Mouse (Mus musculus): ENCODE results near the gene Hs1bp3.

Hs1bp3 gene

DNA sequence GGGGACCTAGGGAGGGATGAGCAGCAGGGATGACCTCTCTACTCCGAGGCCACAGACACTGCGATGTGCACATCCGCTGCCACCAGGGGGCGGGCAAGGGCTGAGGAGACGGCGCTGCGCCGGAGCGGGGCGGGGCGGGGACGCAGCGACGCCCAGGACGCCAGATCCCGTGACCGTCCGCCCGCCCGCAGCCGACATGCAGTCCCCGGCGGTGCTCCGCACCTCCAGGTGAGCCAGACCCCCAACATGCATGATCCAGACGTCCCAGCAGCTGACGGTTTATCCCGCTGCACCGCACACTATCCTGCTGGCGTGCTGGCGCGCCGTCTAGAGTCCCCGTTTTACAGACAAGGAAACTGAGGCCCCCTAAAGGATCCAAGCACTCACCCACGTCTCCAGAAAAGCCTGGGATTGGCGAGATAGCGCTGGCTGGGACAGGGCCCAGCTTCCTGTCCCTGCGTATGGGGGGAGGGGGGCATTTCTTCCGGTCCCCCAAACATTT, at the start of gene Hs1bp3:
TSS of gene Hs1bp3 (plus strand) at position 163 of the 502 bp plus-strand sequence.
- DNase-seq (ENCODE audit: low read depth, low spot score), result no peak

DNA sequence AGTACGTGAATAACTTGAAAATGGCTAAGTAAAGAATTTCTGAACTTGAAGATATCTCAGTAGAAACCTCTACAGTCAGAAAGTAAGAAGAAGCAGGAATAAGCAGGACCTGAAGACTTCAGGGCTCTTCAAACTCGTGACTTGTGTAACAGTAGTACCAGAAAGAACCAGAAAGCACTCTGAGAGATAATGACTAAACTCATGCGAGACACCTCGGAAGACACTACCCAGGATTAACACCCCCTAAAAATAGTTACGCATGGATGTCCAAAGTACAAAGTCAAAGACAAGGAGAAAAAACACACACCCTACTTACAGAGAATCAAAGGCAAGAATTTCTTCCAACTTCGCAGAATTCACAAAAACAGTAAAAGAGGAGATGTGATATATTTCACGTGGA, 46.9 kb upstream of the Hs1bp3 start:
- DNase-seq (ENCODE audit: low read depth, low spot score), result no peak

DNA sequence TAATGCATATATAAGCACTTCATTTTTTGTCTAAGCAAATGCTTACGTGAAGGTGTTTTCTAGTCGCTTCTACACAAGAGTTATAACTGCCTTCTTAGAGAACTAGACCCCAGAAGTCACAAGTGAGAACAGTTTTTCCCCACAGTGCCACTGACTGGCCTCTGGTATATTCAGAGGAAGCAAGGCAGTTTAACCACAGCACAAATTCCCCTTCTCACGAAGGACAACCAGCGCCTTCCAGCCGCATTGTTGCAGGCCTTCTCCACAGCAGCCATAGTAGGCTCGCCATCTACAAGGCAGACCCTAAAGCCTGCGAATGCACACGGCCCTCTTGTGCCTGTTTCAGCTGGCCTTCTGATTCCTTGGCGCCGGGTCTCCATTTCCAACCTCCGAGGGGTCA, 43.6 kb upstream of the Hs1bp3 start:
- DNase-seq (ENCODE audit: low read depth, low spot score), result no peak

DNA sequence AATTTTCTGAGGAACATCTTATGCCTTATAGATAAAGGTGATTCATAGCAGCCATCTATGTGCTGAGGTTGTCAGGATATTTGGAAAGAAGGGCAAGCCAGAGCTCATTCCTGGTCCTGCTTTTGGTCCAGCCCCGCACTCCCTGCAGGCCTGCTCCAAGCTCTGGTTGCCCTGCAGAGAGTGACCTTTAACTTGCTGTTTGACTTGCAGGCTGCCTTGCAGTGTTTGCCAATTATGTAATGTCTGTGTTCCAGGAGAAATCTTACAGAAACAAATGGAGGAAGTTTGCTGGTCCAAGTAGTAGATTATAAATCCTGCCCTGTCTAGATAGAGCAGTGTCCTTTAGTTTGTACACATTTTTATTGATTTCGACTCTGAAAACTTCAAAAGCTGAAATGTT, 41.8 kb upstream of the Hs1bp3 start:
- DNase-seq (ENCODE audit: low read depth, low spot score), result no peak

DNA sequence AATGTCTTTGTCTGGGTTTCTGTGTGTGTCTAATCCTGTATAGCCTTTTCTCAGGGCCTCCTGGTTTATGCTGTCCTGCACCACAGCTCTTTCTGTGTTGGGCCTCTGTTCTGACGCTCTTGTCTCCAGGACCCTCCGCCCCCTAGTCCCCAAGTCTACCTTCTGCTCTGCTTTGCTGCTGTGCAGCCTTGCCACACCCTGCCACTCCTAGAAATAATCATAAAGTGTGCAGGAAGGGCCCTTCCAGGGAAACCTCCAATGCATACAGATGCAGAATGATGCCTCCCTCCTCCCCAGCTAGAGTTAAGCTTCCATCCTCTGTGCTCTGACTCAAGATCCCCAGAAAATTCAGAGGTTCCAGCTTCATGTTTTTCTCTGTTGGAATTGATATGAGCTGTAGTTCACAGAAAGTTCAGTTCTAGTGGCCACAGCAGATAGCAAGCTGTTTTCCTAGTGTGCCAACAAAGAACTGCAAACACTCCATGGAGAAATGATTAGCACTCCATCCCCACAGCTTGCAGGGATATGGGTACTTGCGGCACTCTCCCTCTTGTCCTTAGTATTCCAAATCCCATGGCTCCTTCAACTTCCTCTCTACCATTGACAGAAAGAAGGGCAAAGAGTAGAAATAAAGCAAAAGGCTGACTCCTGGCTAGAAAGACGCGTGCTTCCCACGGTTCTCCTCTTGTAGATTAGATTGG, 39.6 kb upstream of the Hs1bp3 start:
- no peak for DNase-seq (ENCODE audit: low read depth, low spot score)

DNA sequence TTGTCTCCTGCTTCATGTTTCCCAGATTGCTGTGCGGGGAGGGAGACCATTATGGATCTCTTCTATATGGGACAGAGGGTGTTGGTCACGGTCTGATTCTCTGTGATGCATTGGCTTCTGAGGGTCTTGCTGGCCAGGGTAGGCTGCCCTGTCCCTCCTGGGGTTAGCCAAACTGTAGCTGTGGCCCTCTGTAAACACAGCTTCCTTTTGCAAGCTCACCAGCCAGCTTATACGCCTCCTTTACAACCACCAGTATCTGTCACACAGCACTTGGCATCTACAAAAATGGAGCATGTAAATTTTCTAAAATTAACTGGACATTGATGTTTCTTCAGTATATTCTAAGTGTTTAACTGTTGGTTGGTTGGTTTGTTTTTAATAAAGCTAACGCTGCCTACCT, 37.8 kb upstream of the Hs1bp3 start:
- no peak for DNase-seq (ENCODE audit: low read depth, low spot score)

DNA sequence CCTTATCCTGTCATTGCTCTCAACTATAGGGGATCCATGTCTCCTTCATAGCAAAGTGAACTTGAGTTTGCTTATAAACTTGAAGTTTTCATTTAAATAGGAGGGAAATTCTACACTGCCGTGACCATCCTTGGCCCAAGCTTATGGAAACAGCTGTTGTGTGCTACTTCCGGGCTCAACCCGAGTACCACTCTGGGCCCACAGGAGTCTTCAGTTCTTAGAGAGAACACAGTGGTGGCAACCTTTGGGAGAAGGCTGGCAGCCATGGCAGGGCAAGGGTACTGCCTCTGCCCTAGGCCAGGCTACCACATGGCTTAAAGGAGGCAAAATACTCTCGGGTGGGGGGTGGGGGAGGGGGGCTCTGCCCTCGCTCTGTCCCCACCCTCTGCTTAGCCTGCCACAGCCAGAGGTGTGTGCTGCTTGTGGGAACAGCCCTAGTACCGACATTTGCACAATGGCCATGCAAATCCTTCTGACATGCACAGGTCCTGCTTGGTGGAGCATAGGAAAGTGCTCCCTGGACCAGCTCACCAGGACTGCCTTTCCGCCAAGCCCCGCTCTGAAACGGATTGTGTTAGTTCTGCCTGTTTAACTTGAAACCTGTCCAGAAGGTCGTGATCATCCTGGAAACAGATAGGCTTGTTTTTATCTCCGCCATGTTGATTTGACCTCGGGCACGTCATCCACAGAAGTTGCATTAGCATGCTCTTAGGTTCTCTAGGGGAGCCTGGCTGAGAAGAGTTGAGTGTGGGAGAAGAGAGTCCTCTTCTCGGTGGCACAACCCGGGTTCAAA, 31.8 kb upstream of the Hs1bp3 start:
- no peak for DNase-seq (ENCODE audit: low read depth, low spot score)

DNA sequence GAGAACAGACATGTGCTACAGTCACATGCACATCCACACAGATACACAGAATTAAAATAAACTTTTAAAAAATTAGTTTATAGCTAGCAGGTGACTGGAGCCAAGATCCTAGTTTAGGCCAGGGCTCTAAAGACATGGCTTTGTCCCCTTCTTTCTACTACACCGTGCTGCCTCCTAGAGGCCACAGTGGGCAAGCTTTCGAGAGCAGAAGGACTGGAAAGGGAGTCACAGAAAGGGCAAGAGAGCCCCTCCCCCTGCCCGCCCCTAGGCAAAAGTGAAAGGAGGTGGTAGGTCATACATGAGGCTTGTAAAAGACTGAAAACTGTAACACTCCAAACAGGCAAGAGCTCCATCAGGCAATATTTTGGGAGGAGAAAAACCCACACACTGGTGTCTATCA, 25.3 kb upstream of the Hs1bp3 start:
- no peak for DNase-seq (ENCODE audit: low read depth, low spot score)

DNA sequence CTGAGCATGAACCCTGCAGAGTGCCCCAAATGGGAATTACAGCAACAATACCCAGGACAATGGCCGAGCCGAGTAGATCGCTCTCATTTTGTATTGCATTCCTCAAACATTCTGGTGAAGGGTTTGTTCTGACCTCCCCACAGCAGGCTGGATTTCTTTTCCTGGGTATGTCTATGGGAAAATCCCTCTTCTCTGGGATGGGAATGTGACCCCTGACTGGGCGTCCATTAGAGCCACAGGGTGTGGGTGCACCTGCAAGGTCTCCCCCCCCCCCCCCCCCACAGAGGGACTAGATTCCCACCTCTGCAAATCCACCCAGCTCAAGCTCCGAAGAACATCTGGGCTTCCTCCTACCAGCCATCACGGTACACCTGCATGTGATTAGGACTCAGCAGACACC, 24.1 kb upstream of the Hs1bp3 start:
- DNase-seq (ENCODE audit: low read depth, low spot score), result no peak

DNA sequence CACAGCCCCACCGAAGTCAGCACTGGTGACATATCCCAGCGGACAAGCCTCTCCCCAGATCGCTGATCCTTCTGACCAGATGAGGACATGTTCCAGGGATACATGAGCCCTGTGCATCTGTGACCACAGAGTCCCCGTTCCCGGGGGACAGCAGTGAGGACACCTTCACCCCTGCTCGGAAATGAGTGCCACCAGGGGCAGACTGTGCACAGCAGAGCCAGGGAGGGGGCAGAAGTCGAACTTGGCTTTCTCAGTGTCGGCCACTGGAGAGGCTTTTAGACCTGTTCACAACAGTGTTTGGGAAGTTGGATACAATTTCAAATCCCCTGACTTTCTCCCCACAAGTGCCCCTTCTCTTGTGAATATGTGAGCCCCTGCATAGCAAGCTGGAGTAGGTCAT, 23.7 kb upstream of the Hs1bp3 start:
- no peak for DNase-seq (ENCODE audit: low read depth, low spot score)

DNA sequence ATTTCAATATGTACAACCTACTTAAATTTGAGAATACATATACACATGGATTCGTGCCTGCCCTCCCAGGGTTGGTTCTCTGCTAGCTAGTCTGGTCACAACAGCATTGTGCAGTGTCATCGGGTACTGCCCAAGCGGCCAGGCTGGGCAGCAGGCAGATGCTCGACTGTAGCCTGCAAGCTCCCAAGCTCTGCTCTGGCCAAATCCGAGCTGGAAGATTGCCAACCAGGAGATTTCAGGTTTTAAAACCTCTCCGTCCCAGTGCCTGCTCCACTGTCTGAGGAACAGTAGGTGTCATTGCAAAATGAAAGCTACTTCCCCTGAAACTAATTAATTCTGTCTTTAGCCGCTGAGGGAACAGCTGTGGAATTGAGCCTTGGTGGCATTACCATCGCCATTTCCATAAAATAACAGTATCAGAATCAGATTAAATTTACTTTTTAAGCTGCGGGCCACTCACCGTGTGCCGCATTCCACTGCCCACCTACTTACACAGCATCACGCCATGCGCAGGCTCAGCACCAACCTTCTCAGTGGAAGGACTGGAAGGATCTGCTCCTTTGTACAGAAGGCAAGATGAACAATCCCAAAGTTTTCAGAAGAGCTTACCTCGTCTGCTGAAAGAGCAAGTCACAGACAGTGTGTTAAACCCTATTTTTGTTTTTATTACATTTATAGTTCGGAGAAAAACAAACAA, 21.9 kb upstream of the Hs1bp3 start:
- DNase-seq (ENCODE audit: low read depth, low spot score), result no peak

DNA sequence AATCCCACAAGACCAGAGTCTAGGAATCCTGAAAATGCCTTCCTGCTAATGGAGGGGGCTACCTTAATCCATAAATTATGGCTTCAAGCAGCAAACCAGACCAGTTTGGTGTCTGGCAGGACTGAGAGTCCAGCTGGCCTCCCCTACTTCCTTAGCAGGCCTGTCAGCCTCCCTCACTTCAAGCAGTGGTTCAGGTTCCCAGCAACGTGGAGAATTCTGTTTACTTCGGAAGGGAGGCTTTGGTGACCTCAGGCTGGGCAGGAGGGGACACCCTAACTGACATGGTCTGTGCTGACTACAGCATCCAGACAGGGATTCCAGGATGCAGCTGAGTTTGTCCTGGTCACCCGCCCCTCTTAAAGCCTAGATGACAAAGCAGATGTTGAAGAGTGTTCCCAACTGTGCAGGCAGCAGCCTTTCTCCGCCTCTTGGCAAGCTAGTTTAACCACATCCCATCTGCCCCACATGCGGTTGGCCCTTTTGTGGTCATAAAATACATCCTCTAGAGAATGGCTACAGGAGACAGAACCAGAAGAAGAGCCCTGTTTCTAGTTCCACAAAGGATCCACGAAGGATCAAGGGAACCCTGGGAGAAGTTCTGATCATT, 17.8 kb upstream of the Hs1bp3 start:
- DNase-seq (ENCODE audit: low read depth, low spot score), result no peak

DNA sequence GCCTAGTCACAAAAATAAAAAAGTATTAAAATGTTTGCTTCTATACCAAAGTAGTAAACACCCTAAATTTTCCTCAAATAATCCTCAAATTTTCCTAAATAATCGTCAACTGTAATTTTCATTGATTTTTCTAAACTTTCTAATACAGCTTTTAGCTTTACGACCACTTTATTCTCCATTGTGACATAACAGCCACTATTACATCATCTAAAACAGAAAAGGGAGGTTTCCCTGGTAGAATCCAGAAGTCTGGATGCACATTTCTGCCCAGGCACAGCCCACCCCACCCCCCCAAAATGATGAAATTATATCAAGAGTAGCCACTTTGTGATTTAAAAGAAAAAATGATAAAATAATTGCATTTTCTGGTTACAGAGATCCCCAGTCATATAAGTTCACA, 17.1 kb upstream of the Hs1bp3 start:
- no peak for DNase-seq (ENCODE audit: low read depth, low spot score)

DNA sequence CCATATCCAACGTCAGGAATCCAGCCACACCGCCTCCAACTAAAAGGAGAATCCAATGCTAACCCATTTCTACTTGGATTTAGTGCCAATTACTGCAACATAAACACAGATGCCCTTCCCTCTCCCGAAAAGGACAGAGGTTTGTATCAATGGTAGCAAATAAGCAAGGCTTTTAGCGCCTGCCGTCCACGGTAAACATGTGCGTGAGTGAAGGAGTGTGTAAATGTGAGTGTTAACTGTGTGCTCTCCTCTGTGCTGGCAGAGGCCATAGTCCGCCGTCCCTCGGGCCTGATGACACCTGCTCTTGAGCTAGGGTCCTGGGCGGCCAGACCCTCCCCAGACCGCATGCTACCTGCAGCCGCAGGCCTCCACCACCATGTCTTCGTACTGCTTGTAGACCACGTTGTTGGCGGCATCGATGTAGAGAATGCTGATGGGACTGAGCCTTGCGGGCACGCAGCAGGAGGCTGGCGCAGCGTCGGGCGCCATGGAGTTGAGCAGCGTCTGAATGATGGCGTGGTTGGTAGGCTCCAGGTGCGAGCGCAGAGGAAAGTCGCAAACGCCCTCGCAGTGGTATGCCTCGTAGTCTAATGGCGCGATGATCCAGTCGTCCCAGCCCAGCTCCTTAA, 15.5 kb upstream of the Hs1bp3 start:
- no peak for DNase-seq (ENCODE audit: low read depth, low spot score)

DNA sequence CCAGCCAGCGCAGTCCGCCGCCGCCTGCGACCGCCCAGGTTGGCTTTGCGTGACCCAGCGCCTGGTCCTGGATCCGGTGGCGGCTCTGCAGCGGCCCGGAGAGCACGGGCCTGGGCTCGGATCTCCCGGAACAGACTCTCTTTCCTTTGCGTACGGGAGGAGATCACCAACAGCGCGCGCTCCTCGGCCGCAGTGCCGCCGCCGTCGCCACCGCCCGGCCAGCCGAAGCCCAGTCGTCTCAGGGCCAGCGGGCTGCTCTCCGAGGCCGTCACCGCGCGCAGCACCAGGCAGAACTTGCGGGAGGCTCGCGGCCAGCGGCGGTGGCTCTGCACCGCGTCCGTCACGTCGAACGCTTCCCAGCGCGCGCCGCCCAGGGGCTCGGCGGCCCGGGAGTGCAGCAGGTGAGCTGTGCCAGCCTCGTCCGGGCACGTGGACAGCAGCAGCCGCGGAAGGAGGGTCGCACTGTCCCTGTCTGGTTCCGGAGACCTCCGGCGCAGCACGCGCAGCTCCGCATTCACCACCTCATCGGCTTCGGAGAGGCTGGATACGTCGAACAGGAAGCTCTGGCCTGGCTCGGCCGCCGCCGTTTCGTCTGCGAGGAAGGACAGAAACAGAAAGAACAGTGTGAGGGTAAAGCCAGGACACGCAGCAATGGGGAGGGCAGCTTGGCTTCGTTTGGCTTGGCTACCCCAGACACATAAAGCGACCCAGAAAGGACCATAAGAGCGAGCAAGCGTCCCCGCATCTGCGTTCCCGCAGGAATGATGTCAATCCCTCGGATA, 14.7 kb upstream of the Hs1bp3 start:
- no peak for DNase-seq (ENCODE audit: low read depth, low spot score)

DNA sequence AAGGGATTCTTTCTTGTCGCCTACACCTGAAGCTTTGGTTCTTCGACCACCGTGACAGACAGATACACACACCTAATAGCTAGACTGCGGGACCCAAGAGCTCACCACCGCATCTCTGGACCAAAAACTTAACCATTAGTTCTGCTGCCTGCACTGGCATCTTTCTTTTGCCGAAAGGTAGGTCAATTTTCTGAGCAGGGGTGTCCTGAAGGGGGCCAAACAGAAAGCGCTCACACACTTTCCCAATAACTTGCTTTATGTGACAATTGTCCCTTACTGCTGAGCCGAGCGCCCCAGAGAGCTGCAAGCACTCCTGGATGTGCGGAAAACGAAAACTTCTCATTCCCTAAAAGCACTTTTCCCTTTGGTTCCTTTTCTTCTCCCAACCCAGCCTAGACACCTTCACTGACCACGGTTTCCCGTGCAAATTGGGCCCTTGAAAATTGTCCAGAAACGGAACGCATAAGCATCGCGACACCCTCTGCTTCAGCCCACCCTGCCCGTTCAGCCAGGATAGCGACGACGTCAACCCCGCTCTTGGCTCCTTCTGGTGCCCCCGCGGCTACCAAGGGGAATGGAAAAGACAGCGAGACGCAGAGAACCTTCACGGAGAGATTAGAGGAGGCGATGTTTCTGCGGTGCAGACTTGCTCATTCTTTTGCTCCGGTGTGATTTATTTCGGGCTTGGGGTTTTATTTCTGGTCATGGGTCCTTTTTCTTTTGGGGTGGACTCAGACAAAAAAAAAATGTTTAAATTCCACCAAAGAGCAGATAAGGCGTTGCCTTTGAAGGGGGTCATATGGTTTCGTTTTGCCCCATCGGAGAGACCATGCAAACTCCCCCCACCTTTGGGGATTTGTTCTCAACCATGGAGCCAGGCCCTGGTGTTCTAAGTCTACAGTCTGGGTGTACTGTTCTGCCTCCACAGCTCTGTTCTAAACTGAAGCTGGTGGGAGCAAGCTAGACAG, 13.8 kb upstream of the Hs1bp3 start:
- DNase-seq (ENCODE audit: low read depth, low spot score), result no peak

DNA sequence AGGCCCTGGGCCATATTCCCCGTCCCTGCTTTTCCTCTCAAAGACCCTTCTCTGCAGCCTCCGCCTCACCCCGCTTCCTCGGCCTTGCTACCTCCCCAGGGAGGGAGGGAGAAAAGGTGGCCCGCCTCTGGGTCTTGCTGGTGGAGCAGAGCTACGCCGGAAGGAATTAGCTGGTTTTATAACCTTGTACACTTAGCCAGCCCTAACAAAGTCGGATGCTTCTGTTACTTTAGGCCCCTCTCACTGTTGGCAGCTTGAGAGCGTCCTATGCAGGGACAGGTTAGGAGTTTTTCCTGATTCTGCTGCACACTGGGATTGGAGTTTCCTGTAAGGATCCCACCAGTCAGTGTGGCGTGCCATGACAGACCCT, 13.1 kb upstream of the Hs1bp3 start:
- DNase-seq (ENCODE audit: low read depth, low spot score), result no peak

DNA sequence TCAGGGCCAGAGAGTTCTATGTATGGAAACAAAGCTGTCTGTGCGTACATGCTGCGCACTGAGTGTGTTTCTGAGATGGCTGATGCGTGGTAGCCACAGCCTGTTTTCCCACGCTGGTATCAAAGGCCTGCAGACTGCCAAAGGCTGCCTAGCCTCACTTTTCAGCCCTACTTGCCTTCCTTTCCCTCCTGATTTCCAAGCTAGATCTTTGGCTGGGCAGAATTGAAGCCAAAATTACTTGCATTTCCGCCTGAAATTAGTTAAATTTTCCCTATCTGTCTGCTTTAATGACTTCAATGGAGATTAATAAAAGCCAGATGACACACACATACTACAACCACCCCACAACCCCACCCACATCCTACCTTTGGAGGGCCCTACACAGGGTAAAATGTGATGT, 12.7 kb upstream of the Hs1bp3 start:
- no peak for DNase-seq (ENCODE audit: low read depth, low spot score)

DNA sequence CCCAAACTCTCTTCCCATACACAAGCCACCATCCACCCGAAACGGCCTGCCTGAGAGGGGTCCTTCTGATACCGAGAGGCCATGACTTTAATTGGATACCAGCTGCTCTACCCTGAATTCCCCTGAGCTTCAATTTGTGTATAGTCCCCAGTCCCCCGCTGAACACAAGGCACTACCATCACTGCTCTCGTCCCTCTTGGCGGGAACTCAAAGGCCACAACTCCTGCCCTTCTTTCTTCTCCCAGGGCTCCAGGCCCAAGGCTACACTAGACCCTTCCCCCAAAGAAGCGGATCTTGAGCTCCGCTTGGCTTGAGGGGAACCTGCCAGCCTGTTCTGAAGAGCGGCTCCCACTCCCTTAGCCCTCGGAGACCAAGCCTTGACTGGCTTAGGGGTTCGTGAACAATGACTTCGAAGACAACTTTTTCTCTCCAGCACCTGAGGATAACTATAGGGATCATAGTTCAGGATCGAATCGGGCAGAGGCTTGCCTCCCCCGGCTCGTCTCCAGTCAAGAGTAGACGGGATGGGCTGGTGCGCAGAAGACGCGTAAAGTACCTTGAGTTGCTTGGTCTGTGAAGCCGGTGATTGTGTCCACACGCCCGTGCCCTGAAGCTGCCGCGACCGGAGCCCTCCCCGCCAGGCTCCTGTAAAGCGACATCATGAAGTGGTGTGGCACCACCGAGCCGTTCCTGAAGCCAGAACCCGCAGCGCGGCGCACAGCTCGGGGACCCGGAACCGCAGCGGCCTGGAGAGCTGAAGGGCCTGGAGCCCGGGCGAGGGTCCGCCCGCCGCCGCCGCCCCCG, 12.0 kb upstream of the Hs1bp3 start:
- no peak for DNase-seq (ENCODE audit: low read depth, low spot score)
